Mouse (Mus musculus) retina, embryonic 14.5 days (tissue): Measurements from ENCODE around the gene Gm49388.
A peak's percentile ranks its signal among the peaks of the same experiment; 100 is the strongest.

ENCODE experiments used
- DNase-seq: peaks from one replicate; pipeline ENCODE4 v3.0.0-alpha.2; 2015; ENCODE audit warnings: low spot score

Gene Gm49388

DNA sequence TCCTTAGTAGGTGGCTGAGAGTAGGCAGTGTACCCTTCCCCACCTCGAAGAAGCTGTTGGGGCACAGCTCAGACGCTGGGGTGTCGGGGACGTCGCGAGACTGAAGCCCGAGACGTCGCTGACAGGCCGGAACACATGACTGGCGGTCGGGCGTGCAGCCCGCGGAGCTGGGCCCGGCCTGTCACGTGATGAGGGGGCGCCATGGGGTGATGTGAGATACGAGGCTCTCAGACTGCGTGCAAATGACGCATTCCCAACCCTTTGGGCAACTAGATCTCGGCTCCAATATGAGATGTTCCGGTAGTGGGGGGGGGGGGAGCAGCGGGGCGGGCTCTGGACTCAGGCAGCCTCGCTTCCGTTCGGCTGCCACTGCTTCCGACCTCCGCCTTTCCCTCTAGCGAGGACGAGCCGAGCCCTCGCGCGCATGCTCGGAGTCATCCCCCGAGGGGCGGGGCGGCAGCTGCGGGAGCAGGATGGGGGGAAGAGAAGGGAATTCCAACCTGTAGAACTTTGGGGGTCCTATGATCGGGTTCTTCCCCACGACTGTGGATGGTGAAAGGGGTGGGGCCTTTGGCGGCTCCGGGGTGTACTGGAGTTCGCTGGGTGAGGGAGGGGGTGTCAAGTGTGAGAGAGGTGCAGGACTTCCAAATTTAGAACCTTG, 56.1 kb downstream of the Gm49388 start:
- peak; percentile 87 for DNase-seq

DNA sequence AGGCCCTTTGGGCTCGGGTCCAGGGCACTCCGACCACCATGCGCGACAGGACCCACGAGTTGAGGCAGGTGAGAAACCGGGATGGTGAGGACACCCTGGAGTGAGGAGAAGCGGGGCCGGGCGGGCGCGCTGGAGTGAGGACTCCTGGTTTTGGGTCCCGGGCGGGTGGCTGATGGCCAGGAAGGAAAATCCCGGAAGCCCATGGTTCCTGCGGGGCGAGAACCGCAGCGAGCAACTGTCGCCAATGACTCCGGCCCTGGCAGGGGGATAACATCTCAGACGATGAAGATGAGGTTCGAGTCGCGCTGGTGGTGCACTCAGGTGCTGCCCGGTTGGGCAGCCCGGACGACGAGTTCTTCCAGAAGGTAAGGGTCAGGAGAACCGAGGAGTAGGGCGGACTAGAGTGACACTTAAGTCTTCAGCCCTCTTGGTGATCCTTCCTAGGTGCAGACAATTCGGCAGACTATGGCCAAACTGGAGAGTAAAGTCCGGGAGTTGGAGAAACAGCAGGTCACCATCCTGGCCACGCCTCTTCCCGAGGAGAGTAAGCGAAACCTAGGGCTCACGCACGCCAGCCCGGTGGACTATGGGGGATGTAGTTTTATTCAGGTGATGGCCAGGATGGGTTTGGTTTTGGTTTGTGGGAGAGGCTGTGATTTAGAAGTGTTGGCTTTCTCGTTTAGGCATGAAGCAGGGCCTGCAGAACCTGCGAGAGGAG, 56.8 kb downstream of the Gm49388 start:
- DNase-seq = peak; percentile 81

DNA sequence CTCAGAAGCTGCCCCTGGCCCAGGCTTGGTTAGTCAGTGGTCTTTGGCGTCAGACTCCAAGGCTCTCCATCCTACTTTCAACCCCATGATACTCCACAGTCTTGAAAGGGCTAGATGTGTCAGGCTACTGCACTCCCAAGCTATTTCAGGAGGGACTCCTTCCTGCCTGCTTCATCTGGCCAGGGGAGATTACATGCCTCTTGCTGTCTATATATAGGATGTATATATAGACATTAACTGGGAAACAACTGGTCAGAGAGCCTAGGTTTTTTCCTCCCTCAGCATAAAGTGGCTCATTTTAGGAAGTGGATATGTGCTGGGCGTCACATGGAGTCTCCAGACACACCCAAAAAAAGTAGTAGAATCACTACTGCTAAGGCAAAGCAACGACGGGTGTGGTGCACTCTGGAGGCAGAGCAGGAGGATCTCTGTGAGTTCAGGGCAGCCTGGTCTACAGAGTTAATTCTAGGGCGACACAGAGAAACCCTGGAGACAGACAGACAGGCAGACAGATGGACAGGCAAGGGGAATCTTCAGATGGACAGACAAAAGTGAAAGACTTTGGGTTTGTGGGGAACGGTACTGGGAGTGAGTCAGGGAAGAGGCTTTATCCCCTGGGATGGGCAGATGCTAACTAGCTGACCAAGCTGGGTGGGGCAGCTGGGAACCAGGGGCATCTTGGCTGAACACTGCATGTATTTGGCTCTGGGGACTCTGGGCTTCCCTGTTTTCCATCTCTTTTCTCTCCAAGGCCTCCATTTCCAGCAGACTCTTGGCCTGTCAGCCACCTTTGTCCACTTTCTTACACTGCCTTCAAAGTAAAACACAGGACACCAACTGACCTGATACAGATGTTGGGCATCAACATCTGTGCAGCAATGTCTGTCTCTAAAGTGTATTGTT, 64.8 kb downstream of the Gm49388 start:
- no peak for DNase-seq

DNA sequence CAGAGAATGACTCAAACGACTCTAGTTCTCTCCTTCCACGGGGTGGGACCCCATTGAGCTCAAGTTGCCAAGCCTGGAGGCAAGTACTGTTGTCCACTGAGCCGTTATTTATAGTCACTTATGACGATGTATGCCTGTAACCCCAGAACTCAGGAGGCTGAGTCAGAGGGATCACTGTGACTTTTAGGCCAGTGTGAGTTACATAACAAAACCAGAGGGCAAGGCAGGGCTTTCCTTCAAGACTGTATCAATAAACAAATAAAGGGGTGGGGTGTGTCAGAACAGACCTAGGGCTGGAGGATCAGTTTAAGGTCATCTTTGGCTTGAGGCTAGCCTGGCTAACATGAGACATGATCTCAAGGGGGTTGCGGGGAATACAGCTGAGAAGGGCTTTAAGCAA, 65.5 kb downstream of the Gm49388 start:
- DNase-seq = no peak
